Mouse (Mus musculus): Measurements from ENCODE around the gene Slc25a14. TPM values are rescaled to one million over a fixed set of nuclear protein-coding genes. Genes with fewer than 3 reads are reported as not detected.

Gene Slc25a14
- 1 to 10 TPM; 1.6 to 1.7 TPM for total RNA-seq (2021)
- long read RNA-seq, experiment 1, partial matches to known transcripts: 0 of 6 reads
- long read RNA-seq, experiment 1, other reads (novel, unspliced or antisense): 6 of 6 reads
- long read RNA-seq, experiment 2, partial matches to known transcripts: 0 of 1 reads
- long read RNA-seq, experiment 2, other reads (novel, unspliced or antisense): 1 of 1 reads

GRCm38 (mm10) chrX:48623379-48624053 is at the start of gene Slc25a14:
Gene Slc25a14 (plus strand): TSS chrX:48623413.
- peak; percentile 59 for DNase-seq

DNA sequence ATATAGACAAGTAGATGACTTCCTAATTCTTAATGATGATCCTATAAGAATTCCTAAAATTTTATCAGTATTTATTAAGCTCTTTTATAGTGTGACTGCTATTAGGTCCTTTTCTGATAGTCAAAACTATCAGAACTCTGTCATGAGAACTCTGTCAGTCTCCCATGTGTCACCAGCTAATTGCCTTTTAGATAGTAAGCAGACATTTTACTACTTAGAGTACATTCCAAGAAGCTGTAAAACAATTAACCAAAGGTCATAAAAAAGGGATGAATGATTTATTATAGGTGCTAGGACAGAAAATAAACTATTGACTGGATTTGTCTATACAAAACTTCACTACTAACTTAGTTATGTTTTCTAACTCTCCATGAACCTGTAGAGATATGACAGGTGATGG is 39.9 kb upstream of the Slc25a14 start:
- no peak for DNase-seq

DNA sequence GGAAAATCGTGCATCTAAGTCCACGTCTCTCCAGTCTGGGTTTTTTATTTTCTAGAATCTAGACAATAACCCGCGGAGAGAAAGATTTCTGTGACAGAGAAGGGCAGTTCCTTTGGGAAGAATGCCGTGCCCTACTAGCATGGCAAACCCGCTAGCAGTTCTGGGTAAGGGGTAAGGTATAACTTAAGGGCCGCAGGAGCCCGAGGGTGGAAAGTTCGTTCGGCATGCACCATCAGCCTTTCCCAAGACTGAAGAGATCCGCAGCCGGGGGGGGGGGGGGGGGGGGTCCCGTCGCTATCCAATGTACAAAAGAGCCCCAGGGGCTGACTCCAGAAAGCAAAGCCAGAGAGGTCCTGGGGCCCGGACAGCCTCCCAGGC is 29.5 kb upstream of the Slc25a14 start:
- no peak for DNase-seq

DNA sequence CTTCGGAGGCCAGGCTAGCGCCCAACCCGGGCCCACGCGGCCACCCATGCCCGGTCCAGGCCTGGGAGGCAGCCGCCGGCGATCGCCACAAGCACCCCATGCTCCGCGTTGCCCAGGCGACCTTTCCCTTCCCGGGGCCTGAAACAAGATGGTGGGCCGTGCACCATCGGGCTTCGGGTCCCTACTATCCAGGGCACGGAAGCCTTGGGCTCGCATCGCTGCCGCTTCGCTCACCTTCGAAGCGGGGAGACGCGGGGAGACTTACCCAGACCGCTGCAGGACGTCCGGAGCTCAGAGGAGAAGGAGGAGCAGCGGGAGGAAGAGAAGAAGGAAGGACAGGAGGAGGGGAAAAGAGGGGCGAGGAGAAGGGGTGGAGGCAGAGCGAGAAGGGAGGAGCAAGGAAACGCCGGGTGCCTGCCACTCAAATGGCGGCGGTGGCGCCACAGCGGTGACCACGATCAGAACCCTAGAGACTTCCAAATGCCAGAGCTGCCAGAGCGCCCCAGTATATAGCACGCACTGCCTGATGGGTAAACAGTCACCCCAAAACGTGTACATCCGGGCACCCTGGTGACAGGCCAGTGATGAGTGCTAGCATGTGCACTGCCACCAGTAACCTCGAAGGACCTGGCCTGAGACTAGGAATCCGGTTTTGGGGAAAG is 29.0 kb upstream of the Slc25a14 start, which contains the start of gene Zfp280c:
Gene Zfp280c (minus strand): TSS at position 406 of the 662 bp plus-strand sequence.
- DNase-seq: peak; percentile 38

- no peak for DNase-seq
These were observed 27.2 kb upstream of the Slc25a14 start for GRCm38 (mm10) chrX:48596053-48596452.

GRCm38 (mm10) chrX:48596906-48597305 is 26.3 kb upstream of the Slc25a14 start:
- DNase-seq: no peak

DNA sequence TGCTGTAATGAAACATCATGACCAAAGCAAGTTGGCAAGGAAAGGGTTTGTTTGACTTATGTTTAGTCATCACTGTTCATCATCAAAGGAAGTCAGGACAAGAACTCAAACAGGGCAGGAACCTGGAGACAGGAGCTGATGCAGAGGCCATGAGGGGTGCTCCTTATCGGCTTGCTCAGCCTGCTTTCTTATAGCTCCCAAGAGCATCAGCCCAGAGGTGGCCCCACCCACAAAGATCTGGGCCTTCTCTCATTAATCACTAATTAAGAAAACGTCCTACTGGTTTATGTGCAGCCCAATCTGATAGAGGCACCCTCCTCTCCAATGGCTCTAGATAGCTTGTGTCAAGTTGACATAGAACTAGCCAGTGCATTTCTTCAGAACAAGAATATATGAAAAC is 18.3 kb upstream of the Slc25a14 start:
- DNase-seq: no peak

DNA sequence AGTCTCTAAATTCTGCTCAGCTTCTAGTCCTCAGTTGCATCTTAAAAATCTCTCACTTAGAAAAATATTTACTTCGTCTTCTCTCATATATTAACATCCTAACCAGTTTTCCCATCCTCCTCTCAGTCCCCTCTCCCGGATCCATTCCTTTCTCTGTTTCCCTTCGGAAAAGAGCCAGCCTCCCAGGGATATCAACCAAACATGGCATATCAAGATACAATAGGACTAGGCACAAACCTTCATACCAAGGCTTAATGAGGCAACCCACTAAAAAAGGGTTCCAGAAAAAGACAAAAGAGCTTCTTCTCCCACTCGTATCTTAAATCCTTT is 199 bp upstream of the Slc25a14 start:
- no peak for DNase-seq

DNA sequence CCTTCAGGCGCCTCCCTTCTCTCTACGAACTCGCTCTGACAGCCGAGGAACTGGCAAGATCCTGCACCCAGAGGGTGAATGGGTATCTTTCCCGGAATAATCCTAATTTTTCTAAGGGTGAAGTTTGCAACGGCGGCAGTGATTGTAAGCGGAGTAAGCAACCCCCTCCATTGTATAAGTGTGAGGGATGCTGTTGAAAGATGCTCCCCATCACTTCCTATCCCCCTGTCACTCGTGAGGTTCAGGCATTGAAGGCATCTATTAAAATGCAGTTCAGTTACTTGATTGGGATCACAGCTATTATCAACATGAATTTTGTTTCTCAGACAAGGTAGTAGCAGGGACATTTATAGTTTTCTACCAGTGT is 824 bp downstream of the Slc25a14 start:
- no peak for DNase-seq

DNA sequence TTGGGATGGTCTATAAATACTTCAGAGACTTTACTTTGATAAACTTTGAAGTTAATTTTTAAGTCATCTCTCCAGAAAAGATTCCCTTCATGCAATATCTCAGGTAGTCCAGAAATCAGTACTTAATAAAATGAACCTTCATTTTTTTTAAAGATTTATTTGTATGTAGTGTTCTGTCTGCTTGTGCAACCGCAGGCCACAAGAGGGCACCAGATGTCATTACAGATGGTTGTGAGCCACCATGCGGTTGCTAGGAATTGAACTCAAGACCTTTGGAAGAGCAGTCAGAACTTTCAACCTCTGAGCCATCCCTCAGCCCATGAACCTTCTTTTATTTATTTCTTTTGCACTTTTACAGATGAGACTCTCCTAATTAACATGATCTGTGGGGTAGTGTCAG is 13.8 kb downstream of the Slc25a14 start:
- no peak for DNase-seq

DNA sequence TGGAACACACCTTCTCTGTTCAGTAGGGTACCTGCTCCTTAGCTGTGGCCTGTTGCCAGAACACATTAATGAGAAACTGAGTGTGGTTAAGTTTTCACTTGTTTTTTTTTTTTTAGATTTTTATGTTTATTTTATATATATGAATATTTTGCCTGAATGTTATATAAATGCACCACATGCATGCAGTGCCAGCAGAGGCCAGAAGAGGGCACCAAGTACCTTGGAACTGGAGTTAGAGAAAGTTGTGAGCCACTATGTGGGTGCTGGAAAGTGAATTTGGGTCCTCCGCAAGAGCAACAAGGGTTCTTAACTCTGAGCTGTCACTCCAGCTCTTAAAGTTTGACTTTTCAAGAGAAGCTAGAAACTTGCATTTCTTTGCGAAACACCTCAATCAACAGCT is 20.9 kb downstream of the Slc25a14 start:
- DNase-seq: peak; percentile 11

- DNase-seq: no peak
These were observed 43.6 kb downstream of the Slc25a14 start for GRCm38 (mm10) chrX:48666807-48667206.

GRCm38 (mm10) chrX:48669588-48669987 is 46.4 kb downstream of the Slc25a14 start:
- no peak for DNase-seq

- no peak for DNase-seq
These were observed 48.5 kb downstream of the Slc25a14 start for GRCm38 (mm10) chrX:48671714-48672113.

DNA sequence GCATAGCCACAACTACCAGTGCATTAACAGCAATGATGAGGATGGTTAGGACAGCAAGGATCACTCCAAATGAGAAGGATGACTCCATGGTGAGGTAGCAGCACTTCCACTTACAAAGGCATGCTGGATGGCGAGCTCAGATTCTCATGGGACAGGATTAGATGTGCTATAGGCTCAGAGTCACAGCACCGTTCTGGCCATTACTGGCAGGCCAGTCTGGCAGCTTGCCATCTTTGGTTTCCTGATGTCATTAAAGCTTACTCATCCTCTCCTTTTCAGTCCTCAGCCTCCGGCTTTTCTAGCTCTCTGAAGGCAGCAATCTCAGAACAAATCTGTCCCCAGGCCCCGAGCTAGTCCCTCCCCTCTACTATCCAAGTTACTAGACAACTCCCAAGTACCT is 51.0 kb downstream of the Slc25a14 start, which contains the start of gene Gpr119:
Gene Gpr119 (minus strand): TSS at position 308 of the 400 bp plus-strand sequence.
- DNase-seq: peak; percentile 6

- DNase-seq: peak; percentile 22
These were observed 60.2 kb downstream of the Slc25a14 start for GRCm38 (mm10) chrX:48683451-48683850.

DNA sequence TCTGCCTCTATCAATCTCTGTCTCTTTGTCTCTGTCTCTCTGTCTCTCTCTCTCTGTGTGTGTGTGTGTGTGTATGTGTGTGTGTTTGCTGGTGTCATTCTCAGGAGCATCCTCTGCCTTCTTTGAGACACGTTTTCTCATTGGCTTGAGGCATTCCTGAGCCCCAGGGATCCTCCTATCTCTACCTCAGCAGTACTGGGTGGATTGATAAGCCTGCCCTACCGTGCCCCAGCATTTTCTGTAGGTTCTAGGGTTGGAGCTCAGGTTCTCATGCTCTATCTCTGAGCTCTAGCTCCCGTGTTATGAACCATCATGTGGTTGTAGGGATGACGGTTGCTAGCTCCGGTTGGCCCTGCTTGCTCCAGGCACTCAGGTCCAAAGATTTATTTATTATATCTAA is 60.6 kb downstream of the Slc25a14 start:
- DNase-seq: no peak

GRCm38 (mm10) chrX:48694460-48694859 is 71.2 kb downstream of the Slc25a14 start:
- no peak for DNase-seq

DNA sequence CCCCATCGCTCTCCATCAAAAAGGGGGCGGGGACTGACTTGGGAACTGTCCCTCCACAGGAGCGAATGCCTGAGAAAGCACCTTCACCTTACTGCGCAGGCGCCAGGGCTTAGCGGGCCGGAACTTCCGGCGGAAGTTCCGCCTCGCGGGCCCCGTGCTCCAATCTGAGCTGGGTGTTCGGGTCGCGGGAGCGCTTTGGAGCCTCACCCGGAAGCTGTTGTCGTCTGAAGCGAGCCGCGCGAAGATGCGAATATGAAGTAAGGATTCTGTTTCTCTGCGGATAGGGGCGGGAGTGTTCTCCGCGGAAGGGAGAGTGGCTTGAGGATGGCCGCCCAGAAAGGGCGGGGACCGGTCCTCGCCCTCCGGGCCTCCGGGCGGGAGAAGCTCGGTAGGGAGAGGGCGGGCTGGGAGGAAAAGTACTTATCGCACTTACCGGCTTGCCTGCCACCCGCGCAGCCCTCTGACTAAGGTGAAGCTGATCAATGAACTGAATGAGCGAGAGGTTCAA is 71.7 kb downstream of the Slc25a14 start, which contains the start of gene Rbmx2:
Gene Rbmx2 (plus strand): TSS at position 141 of the 508 bp plus-strand sequence.
- DNase-seq: peak; percentile 87

DNA sequence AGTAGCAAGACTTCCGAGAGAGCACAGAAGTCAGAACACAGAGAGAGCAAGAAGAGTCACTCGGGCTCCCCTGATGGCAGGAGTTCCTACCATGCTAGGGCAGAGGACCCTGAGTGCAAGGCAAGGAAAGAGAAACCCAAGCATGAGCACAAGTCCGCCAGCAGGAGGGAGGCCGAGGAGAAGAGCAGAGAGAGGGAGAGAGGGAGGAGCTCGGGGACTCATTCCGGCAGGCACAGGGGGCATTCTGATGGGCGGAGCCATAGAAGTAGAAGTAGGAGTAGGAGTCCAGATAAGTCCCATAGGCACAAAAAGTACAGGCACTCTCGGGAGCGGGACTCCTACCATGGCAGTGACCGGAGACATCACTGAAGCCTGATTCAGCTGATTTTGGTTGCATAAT is 86.5 kb downstream of the Slc25a14 start:
- DNase-seq: no peak
